Mouse (Mus musculus) stomach, embryonic 16.5 days (tissue): ENCODE results near the gene Cdcp2. TPM values are rescaled to one million over a fixed set of nuclear protein-coding genes. Genes with fewer than 3 reads are reported as not detected.

Source experiments
- ATAC-seq: fragments of 200-750 bp; cut with Nextera tagmentation; 2 replicates; pipeline ENCODE4 v1.8.0; 2017; ENCODE audit warnings: moderate number of reproducible peaks, moderate TSS enrichment; ENCODE audit not compliant: insufficient read depth, low FRiP score
- H3K27ac ChIP-seq: fragments of 300-500 bp; sonication (generic); 2 replicates; pipeline ENCODE4 v1.5.1; 2014; ENCODE audit warnings: low read length
- H3K27me3 ChIP-seq: fragments of 300-500 bp; sonication (generic); 2 replicates; pipeline ENCODE4 v1.6.1; 2014; ENCODE audit warnings: low read length, control low read depth, mixed read lengths; ENCODE audit not compliant: control insufficient read depth, insufficient read depth
- H3K36me3 ChIP-seq: fragments of 300-500 bp; sonication (generic); 2 replicates; pipeline ENCODE4 v1.6.1; 2014; ENCODE audit warnings: low read length; ENCODE audit not compliant: control insufficient read depth, insufficient read depth
- H3K4me1 ChIP-seq: fragments of 300-500 bp; sonication (generic); 2 replicates; pipeline ENCODE4 v1.6.1; 2014; ENCODE audit warnings: low read length, control low read depth, mixed read lengths; ENCODE audit not compliant: control insufficient read depth, insufficient read depth
- H3K4me2 ChIP-seq: fragments of 300-500 bp; sonication (generic); 2 replicates; pipeline ENCODE4 v1.6.1; 2014; ENCODE audit warnings: low read depth, low read length, mixed read lengths
- H3K4me3 ChIP-seq: fragments of 300-500 bp; sonication (generic); replicated peaks from 2 replicates; pipeline ENCODE4 v1.5.1; 2014; ENCODE audit warnings: mild to moderate bottlenecking, low read length
- H3K9ac ChIP-seq: fragments of 300-500 bp; sonication (generic); 2 replicates; pipeline ENCODE4 v1.6.1; 2014; ENCODE audit warnings: low read length
- H3K9me3 ChIP-seq: fragments of 300-500 bp; sonication (generic); replicated peaks from 2 replicates; pipeline ENCODE4 v1.6.1; 2016; ENCODE audit warnings: low read length, control low read depth; ENCODE audit not compliant: control insufficient read depth
- WGBS: fragments of 180-500 bp; shearing (Covaris S2); extraction: QIAGEN DNeasy Blood & Tissue Kit; methylation state at CpG from one replicate; pipeline ENCODE4 v1.1.7; 2014; 5-methylcytosine and 5-hydroxymethylcytosine counted together
- polyA plus RNA-seq: library from polyadenylated mRNA; unstranded; fragments of >200 nt; fragmentation: Nextera tagmentation; extraction: Ambion mirVana; gene quantifications from 2 replicates; pipeline ENCODE4 v1.2.1, GENCODE M21; 2015

Gene Cdcp2
- polyA plus RNA-seq, 1 experiment from 2014 or later, result not detected

GRCm38 (mm10) chr4:107135663-107136062 is 39.0 kb downstream of the Cdcp2 start:
- no peaks in the 10 kb centered on the region for H3K27me3 ChIP-seq
- 69% methylated on average over 5 of the region's 5 CpGs for WGBS

DNA sequence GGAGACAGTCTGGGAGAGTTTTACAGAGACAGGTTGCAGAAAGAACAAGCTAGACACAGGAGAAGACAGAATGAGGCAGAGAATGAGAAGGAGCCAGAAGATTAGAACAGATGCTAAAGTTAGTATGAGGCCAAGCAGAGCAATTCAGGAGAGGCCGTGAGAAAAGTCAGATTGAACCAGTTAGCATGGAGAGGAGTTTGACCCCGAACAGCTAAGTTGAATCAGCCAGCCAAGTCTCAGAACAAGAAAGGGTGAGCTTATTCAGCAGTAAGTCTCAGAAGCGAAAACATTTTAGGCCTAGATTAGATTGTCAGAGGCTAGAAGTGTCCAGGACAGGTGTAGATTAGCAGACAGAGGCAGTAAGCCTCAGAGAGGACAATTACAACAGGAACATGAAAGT is 39.8 kb downstream of the Cdcp2 start:
- Histone ChIP-seq H3K9ac (no peak overlapping the region), H3K4me3 (no peak overlapping the region), H3K9me3 (no peaks in the 10 kb centered on the region), H3K4me2 (no peak overlapping the region), H3K27me3 (no peaks in the 10 kb centered on the region), H3K27ac (no peak overlapping the region), H3K4me1 (peaks cover 11% of the 10 kb centered on the region), H3K36me3 (no peaks in the 10 kb centered on the region)
- 62% methylated on average over 3 of the region's 3 CpGs for WGBS
- no peak for ATAC-seq

More at GRCm38 (mm10) chr4:107135663-107136062, 39.0 kb downstream of the Cdcp2 start:
- no peak overlapping the region for H3K4me2 ChIP-seq
- no peak overlapping the region for H3K27ac ChIP-seq
- H3K36me3 ChIP-seq, result no peaks in the 10 kb centered on the region
- no peaks in the 10 kb centered on the region for H3K9me3 ChIP-seq
- H3K9ac ChIP-seq, result no peak overlapping the region
- no peak overlapping the region for H3K4me3 ChIP-seq
- ATAC-seq, result no peak
- H3K4me1 ChIP-seq, result peaks cover 9% of the 10 kb centered on the region

- no peaks in the 10 kb centered on the region for H3K27me3 ChIP-seq
- no peak for ATAC-seq
- no peaks in the 10 kb centered on the region for H3K9me3 ChIP-seq
- H3K4me2 ChIP-seq, result no peak overlapping the region
- H3K4me1 ChIP-seq, result peaks cover 11% of the 10 kb centered on the region
- no peak overlapping the region for H3K27ac ChIP-seq
- WGBS, result 63% methylated on average over 37 of the region's 37 CpGs
- H3K9ac ChIP-seq, result no peak overlapping the region
- no peaks in the 10 kb centered on the region for H3K36me3 ChIP-seq
- H3K4me3 ChIP-seq, result no peak overlapping the region
Observed at GRCm38 (mm10) chr4:107138948-107139835, 42.5 kb downstream of the Cdcp2 start.

GRCm38 (mm10) chr4:107139836-107140631 is 43.3 kb downstream of the Cdcp2 start:
- no peaks in the 10 kb centered on the region for H3K9me3 ChIP-seq
- H3K4me2 ChIP-seq, result no peak overlapping the region
- H3K27me3 ChIP-seq, result no peaks in the 10 kb centered on the region
- 41% methylated on average over 13 of the region's 13 CpGs for WGBS
- peaks cover 11% of the 10 kb centered on the region for H3K4me1 ChIP-seq
- H3K36me3 ChIP-seq, result no peaks in the 10 kb centered on the region
- peak overlapping the region; percentile 19; the same call in 1 of the 2 replicates for H3K9ac ChIP-seq
- 0 out of 2 replicates have a peak, but pooled peaks have one; percentile 46 for ATAC-seq
- H3K27ac ChIP-seq, result peak overlapping the region; percentile 36
- no peak overlapping the region for H3K4me3 ChIP-seq

GRCm38 (mm10) chr4:107143511-107143910 is 46.8 kb downstream of the Cdcp2 start:
- Histone ChIP-seq H3K9ac (no peak overlapping the region), H3K27me3 (no peaks in the 10 kb centered on the region), H3K4me2 (no peak overlapping the region), H3K27ac (no peak overlapping the region), H3K36me3 (peaks cover 10% of the 10 kb centered on the region; the same call in 1 of the 2 replicates), H3K4me1 (peaks cover 11% of the 10 kb centered on the region), H3K9me3 (no peaks in the 10 kb centered on the region), H3K4me3 (no peak overlapping the region)
- ATAC-seq, result no peak
- WGBS, result 82% methylated on average over 8 of the region's 8 CpGs

GRCm38 (mm10) chr4:107150991-107151390 is 54.3 kb downstream of the Cdcp2 start:
- WGBS, result 82% methylated on average over 6 of the region's 6 CpGs
- H3K4me1 ChIP-seq, result no peaks in the 10 kb centered on the region
- H3K36me3 ChIP-seq, result peaks cover 10% of the 10 kb centered on the region
- ATAC-seq, result no peak
- no peak overlapping the region for H3K9ac ChIP-seq
- no peaks in the 10 kb centered on the region for H3K27me3 ChIP-seq
- no peak overlapping the region for H3K27ac ChIP-seq
- no peak overlapping the region for H3K4me3 ChIP-seq
- no peak overlapping the region for H3K4me2 ChIP-seq
- H3K9me3 ChIP-seq, result no peaks in the 10 kb centered on the region

DNA sequence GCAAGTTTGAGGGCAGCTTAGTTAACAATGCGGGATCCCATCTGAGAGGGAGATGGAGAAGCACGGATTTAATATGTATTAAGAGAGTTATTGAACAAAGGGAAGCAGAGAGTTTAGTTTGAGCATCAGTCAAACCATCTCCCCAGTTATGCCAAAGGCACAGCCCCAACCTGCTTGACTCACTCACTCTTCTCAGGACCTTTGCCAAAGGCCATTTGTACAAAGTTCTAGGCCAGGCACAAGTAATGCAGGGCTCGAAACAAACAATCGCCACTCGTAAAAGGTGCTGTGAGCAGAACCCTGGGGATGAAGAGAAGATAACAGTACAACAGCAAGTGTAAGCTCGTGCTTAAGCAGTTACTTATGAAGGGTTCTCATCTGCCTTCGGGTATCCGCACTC is 55.9 kb downstream of the Cdcp2 start:
- 62% methylated on average over 8 of the region's 8 CpGs for WGBS
- Histone ChIP-seq H3K27me3 (no peaks in the 10 kb centered on the region), H3K4me2 (no peak overlapping the region), H3K36me3 (no peaks in the 10 kb centered on the region; the same call in 1 of the 2 replicates), H3K9me3 (no peaks in the 10 kb centered on the region), H3K9ac (no peak overlapping the region), H3K27ac (no peak overlapping the region), H3K4me3 (no peak overlapping the region), H3K4me1 (no peaks in the 10 kb centered on the region)
- no peak for ATAC-seq

GRCm38 (mm10) chr4:107156983-107157401 is 60.3 kb downstream of the Cdcp2 start:
- H3K36me3 ChIP-seq, result no peaks in the 10 kb centered on the region; the same call in 1 of the 2 replicates
- H3K27me3 ChIP-seq, result no peaks in the 10 kb centered on the region
- H3K4me1 ChIP-seq, result no peaks in the 10 kb centered on the region
- no peak overlapping the region for H3K9ac ChIP-seq
- WGBS, result 70% methylated on average over 4 of the region's 4 CpGs
- H3K9me3 ChIP-seq, result no peaks in the 10 kb centered on the region
- ATAC-seq, result no peak
- H3K4me3 ChIP-seq, result no peak overlapping the region
- H3K4me2 ChIP-seq, result no peak overlapping the region
- H3K27ac ChIP-seq, result no peak overlapping the region
